Mouse (Mus musculus): Measurements from ENCODE around the gene Lrrc8b.

DNA sequence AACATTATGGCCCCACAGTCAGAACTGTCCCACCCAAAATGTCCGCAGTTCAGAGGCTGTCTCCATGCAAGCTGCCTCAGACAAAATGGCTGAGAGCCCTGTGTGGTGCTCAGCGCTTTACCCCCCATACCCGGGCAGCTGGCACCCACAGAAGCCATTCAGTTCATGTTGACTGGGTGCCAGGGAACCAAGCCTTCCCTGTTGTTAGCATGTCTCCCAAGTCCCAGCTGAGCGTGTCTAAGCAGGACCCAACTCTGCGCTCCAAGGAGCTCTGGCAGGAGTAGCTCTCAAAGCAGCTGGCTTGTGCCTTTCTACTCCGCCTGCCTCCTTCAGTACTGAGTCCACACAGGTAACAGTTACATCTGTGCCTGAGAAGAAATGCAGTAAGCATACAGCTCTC is 68.7 kb downstream of the Lrrc8b start:
- no peak for TF ChIP-seq CTCF (IDR thresholded peaks at IDR 0.05; ENCODE audit: borderline replicate concordance, extremely low read depth, insufficient read depth, insufficient read length)
- TF ChIP-seq POLR2A (IDR thresholded peaks at IDR 0.05; ENCODE audit: borderline replicate concordance, extremely low read depth, insufficient read depth, insufficient read length, poor library complexity, severe bottlenecking): no peak
